Mouse (Mus musculus) midbrain, embryonic 15.5 days (tissue): Measurements from ENCODE around the gene 1700013G24Rik. TPM values are rescaled to one million over a fixed set of nuclear protein-coding genes. Genes with fewer than 3 reads are reported as not detected.
"Not testable (repeated sequence)": the region's sequence is repeated elsewhere in the genome, so short reads cannot be mapped to it uniquely, and the experiment has no call there.

Experiments used
- ATAC-seq: fragments of 200-750 bp; cut with Nextera tagmentation; replicated peaks from 2 replicates; pipeline ENCODE4 v1.8.0; 2017; ENCODE audit warnings: moderate TSS enrichment
- H3K27ac ChIP-seq: fragments of 300-500 bp; sonication (generic); 2 replicates; pipeline ENCODE4 v1.5.1; 2015; ENCODE audit warnings: mild to moderate bottlenecking, inconsistent platforms
- H3K27me3 ChIP-seq: fragments of 300-500 bp; sonication (generic); replicated peaks from 2 replicates; pipeline ENCODE4 v1.6.1; 2015; ENCODE audit warnings: inconsistent platforms
- H3K36me3 ChIP-seq: fragments of 300-500 bp; sonication (generic); replicated peaks from 2 replicates; pipeline ENCODE4 v1.6.1; 2015; ENCODE audit warnings: inconsistent platforms
- H3K4me1 ChIP-seq: fragments of 300-500 bp; sonication (generic); 2 replicates; pipeline ENCODE4 v1.6.1; 2015; ENCODE audit warnings: inconsistent platforms
- H3K4me2 ChIP-seq: fragments of 300-500 bp; sonication (generic); 2 replicates; pipeline ENCODE4 v1.6.1; 2015; ENCODE audit warnings: inconsistent platforms, mild to moderate bottlenecking, moderate library complexity
- H3K4me3 ChIP-seq: fragments of 300-500 bp; sonication (generic); 2 replicates; pipeline ENCODE4 v1.5.1; 2015; ENCODE audit warnings: mild to moderate bottlenecking, inconsistent platforms
- H3K9ac ChIP-seq: fragments of 300-500 bp; sonication (generic); 2 replicates; pipeline ENCODE4 v1.6.1; 2015; ENCODE audit warnings: mild to moderate bottlenecking, inconsistent platforms
- H3K9me3 ChIP-seq: fragments of 300-500 bp; sonication (generic); 2 replicates; pipeline ENCODE4 v1.6.1; 2016; ENCODE audit warnings: inconsistent platforms
- WGBS: fragments of 180-500 bp; shearing (Covaris S2); methylation state at CpG from one replicate; pipeline ENCODE4 v1.1.7; 2015; ENCODE audit warnings: mixed read lengths; 5-methylcytosine and 5-hydroxymethylcytosine counted together
- polyA plus RNA-seq: library from polyadenylated mRNA; unstranded; fragments of >200 nt; fragmentation: Nextera tagmentation; extraction: Ambion mirVana; gene quantifications from 2 replicates; pipeline ENCODE4 v1.2.1, GENCODE M21; 2015

Gene 1700013G24Rik
- polyA plus RNA-seq: not detected in 2 replicates

GRCm38 (mm10) chr4:137453234-137453767, at the start of gene 1700013G24Rik:
Gene 1700013G24Rik, plus strand, starts transcription at chr4:137453284.
- H3K9ac ChIP-seq: no peak within 1 kb of the TSS
- H3K4me1 ChIP-seq: peaks cover 6% of the 10 kb centered on the region
- H3K27me3 ChIP-seq: no peaks in the 10 kb centered on the region
- H3K9me3 ChIP-seq: no peaks in the 10 kb centered on the region
- H3K36me3 ChIP-seq: no peaks in the 10 kb centered on the region
- WGBS: 78% methylated on average over 8 of the region's 8 CpGs
- no peak within 1 kb of the TSS for H3K4me2 ChIP-seq
- H3K27ac ChIP-seq: no peak within 1 kb of the TSS
- no peak for ATAC-seq
- H3K4me3 ChIP-seq: no peak within 1 kb of the TSS

- WGBS: 92% methylated on average over 3 of the region's 3 CpGs
- no peak overlapping the region for H3K4me3 ChIP-seq
- H3K9ac ChIP-seq: no peak overlapping the region
- no peaks in the 10 kb centered on the region for H3K36me3 ChIP-seq
- H3K9me3 ChIP-seq: no peaks in the 10 kb centered on the region
- H3K27ac ChIP-seq: no peak overlapping the region
- H3K27me3 ChIP-seq: no peaks in the 10 kb centered on the region
- H3K4me1 ChIP-seq: no peaks in the 10 kb centered on the region
- no peak for ATAC-seq
- H3K4me2 ChIP-seq: no peak overlapping the region
Measured at GRCm38 (mm10) chr4:137405571-137405970, 47.5 kb upstream of the 1700013G24Rik start.

- no peak for ATAC-seq
- H3K4me3 ChIP-seq: no peak within 1 kb of the TSS
- H3K9me3 ChIP-seq: no peaks in the 10 kb centered on the region
- no peaks in the 10 kb centered on the region for H3K27me3 ChIP-seq
- no peaks in the 10 kb centered on the region for H3K4me1 ChIP-seq
- WGBS: 89% methylated on average over 5 of the region's 5 CpGs
- no peak within 1 kb of the TSS for H3K9ac ChIP-seq
- no peaks in the 10 kb centered on the region for H3K36me3 ChIP-seq
- no peak within 1 kb of the TSS for H3K4me2 ChIP-seq
- H3K27ac ChIP-seq: no peak within 1 kb of the TSS
Measured at GRCm38 (mm10) chr4:137409691-137410090, 43.4 kb upstream of the 1700013G24Rik start, which contains the start of gene Cela3a. Gene Cela3a, minus strand, starts transcription at chr4:137409791.

- not testable (repeated sequence) for H3K9ac ChIP-seq, H3K36me3 ChIP-seq, H3K27ac ChIP-seq, H3K4me1 ChIP-seq, H3K4me2 ChIP-seq, H3K4me3 ChIP-seq, H3K9me3 ChIP-seq, H3K27me3 ChIP-seq, ATAC-seq
- WGBS: 90% methylated on average over 7 of the region's 7 CpGs
Measured at GRCm38 (mm10) chr4:137412185-137412709, 40.8 kb upstream of the 1700013G24Rik start.

GRCm38 (mm10) chr4:137414936-137415335, 38.1 kb upstream of the 1700013G24Rik start:
- no peak for ATAC-seq
- Histone ChIP-seq H3K4me1 (no peaks in the 10 kb centered on the region), H3K36me3 (no peaks in the 10 kb centered on the region), H3K9me3 (no peaks in the 10 kb centered on the region), H3K4me3 (no peak overlapping the region), H3K27ac (no peak overlapping the region), H3K9ac (no peak overlapping the region), H3K27me3 (no peaks in the 10 kb centered on the region), H3K4me2 (no peak overlapping the region)
- 61% methylated on average over 1 of the region's 1 CpGs for WGBS

- no peak for ATAC-seq
- Histone ChIP-seq H3K4me3 (no peak overlapping the region), H3K4me1 (no peaks in the 10 kb centered on the region), H3K4me2 (no peak overlapping the region), H3K27me3 (no peaks in the 10 kb centered on the region), H3K9me3 (no peaks in the 10 kb centered on the region), H3K9ac (no peak overlapping the region), H3K27ac (no peak overlapping the region), H3K36me3 (no peaks in the 10 kb centered on the region)
- 74% methylated on average over 11 of the region's 11 CpGs for WGBS
Measured at GRCm38 (mm10) chr4:137417712-137418564, 35.1 kb upstream of the 1700013G24Rik start.

- Histone ChIP-seq H3K36me3 (no peaks in the 10 kb centered on the region), H3K27me3 (no peaks in the 10 kb centered on the region), H3K27ac (no peak within 1 kb of the TSS), H3K4me3 (no peak within 1 kb of the TSS), H3K4me1 (no peaks in the 10 kb centered on the region), H3K9me3 (no peaks in the 10 kb centered on the region), H3K9ac (no peak within 1 kb of the TSS), H3K4me2 (no peak within 1 kb of the TSS)
- ATAC-seq: no peak
- WGBS: 96% methylated on average over 4 of the region's 4 CpGs
Measured at GRCm38 (mm10) chr4:137430502-137430901, 22.6 kb upstream of the 1700013G24Rik start, which contains the start of gene Cela3b. Gene Cela3b, minus strand, starts transcription at chr4:137430540.

GRCm38 (mm10) chr4:137432700-137433550, 20.2 kb upstream of the 1700013G24Rik start:
- not testable (repeated sequence) for H3K9me3 ChIP-seq, H3K36me3 ChIP-seq, ATAC-seq, H3K27me3 ChIP-seq, H3K4me2 ChIP-seq, H3K27ac ChIP-seq, H3K9ac ChIP-seq, H3K4me1 ChIP-seq, H3K4me3 ChIP-seq
- WGBS: 83% methylated on average over 10 of the region's 10 CpGs

GRCm38 (mm10) chr4:137436979-137437669, 16.0 kb upstream of the 1700013G24Rik start:
- WGBS: 91% methylated on average over 8 of the region's 8 CpGs
- ATAC-seq: no peak
- Histone ChIP-seq H3K9ac (no peak overlapping the region), H3K36me3 (no peaks in the 10 kb centered on the region), H3K9me3 (no peaks in the 10 kb centered on the region), H3K4me3 (no peak overlapping the region), H3K4me2 (no peak overlapping the region), H3K27me3 (no peaks in the 10 kb centered on the region), H3K27ac (no peak overlapping the region), H3K4me1 (no peaks in the 10 kb centered on the region)

GRCm38 (mm10) chr4:137438842-137439241, 14.2 kb upstream of the 1700013G24Rik start:
- Histone ChIP-seq H3K36me3 (no peaks in the 10 kb centered on the region), H3K9ac (no peak overlapping the region), H3K4me1 (no peaks in the 10 kb centered on the region), H3K9me3 (no peaks in the 10 kb centered on the region), H3K27ac (no peak overlapping the region), H3K4me2 (no peak overlapping the region), H3K27me3 (no peaks in the 10 kb centered on the region), H3K4me3 (no peak overlapping the region)
- ATAC-seq: no peak
- WGBS: 89% methylated on average over 8 of the region's 8 CpGs

GRCm38 (mm10) chr4:137441332-137441731, 11.8 kb upstream of the 1700013G24Rik start:
- Histone ChIP-seq H3K27ac (no peak overlapping the region), H3K9me3 (no peaks in the 10 kb centered on the region), H3K4me2 (no peak overlapping the region), H3K36me3 (no peaks in the 10 kb centered on the region), H3K9ac (no peak overlapping the region), H3K27me3 (no peaks in the 10 kb centered on the region), H3K4me3 (no peak overlapping the region), H3K4me1 (no peaks in the 10 kb centered on the region)
- ATAC-seq: no peak
- WGBS: 83% methylated on average over 4 of the region's 4 CpGs
